Mouse (Mus musculus) kidney, postnatal 0 days (tissue): ENCODE measurements around the gene Prrc2b. TPM values are rescaled to one million over a fixed set of nuclear protein-coding genes. Genes with fewer than 3 reads are reported as not detected.

ENCODE experiments used
- ATAC-seq: fragments of 200-750 bp; cut with Nextera tagmentation; replicated peaks from 2 replicates; pipeline ENCODE4 v1.8.0; 2017; ENCODE audit warnings: low read depth, moderate number of reproducible peaks, moderate TSS enrichment, moderate library complexity; ENCODE audit not compliant: low FRiP score
- DNase-seq: peaks from one replicate; pipeline ENCODE4 v3.0.0-alpha.2; 2016; ENCODE audit warnings: low spot score
- H3K27ac ChIP-seq: fragments of 300-500 bp; sonication (generic); 2 replicates; pipeline ENCODE4 v1.5.1; 2014; ENCODE audit warnings: mild to moderate bottlenecking
- H3K27me3 ChIP-seq: fragments of 300-500 bp; sonication (generic); 2 replicates; pipeline ENCODE4 v1.6.1; 2014; ENCODE audit warnings: low read length, mixed read lengths; ENCODE audit not compliant: insufficient read depth
- H3K36me3 ChIP-seq: fragments of 300-500 bp; sonication (generic); 2 replicates; pipeline ENCODE4 v1.6.1; 2014; ENCODE audit warnings: low read length, mixed read lengths; ENCODE audit not compliant: insufficient read depth
- H3K4me1 ChIP-seq: fragments of 300-500 bp; sonication (generic); replicated peaks from 2 replicates; pipeline ENCODE4 v1.6.1; 2014; ENCODE audit warnings: antibody characterized with exemption, low read length, mixed read lengths; ENCODE audit not compliant: insufficient read depth
- H3K4me2 ChIP-seq: fragments of 300-500 bp; sonication (generic); 2 replicates; pipeline ENCODE4 v1.6.1; 2014; ENCODE audit warnings: mild to moderate bottlenecking, low read length, moderate library complexity, mixed read lengths
- H3K4me3 ChIP-seq: fragments of 300-500 bp; sonication (generic); replicated peaks from 2 replicates; pipeline ENCODE4 v1.5.1; 2014; ENCODE audit warnings: low read depth, low read length
- H3K9ac ChIP-seq: fragments of 300-500 bp; sonication (generic); 2 replicates; pipeline ENCODE4 v1.6.1; 2014; ENCODE audit warnings: low read depth, low read length
- H3K9me3 ChIP-seq: fragments of 300-500 bp; sonication (generic); replicated peaks from 2 replicates; pipeline ENCODE4 v1.6.1; 2016; ENCODE audit warnings: low read length, inconsistent platforms, mixed read lengths
- CTCF ChIP-seq: IDR thresholded peaks from 2 replicates; pipeline ENCODE4 v1.5.1; 2016; ENCODE audit warnings: antibody characterized with exemption, low read depth, mild to moderate bottlenecking, moderate library complexity
- WGBS: fragments of 180-500 bp; shearing (Covaris S2); extraction: QIAGEN DNeasy Blood & Tissue Kit; methylation state at CpG from one replicate; pipeline ENCODE4 v1.1.7; 2014; 5-methylcytosine and 5-hydroxymethylcytosine counted together
- polyA plus RNA-seq: library from polyadenylated mRNA; unstranded; fragments of >200 nt; fragmentation: Nextera tagmentation; extraction: Ambion mirVana; gene quantifications from 2 replicates; pipeline ENCODE4 v1.2.1, GENCODE M21; 2015

The Prrc2b gene
- polyA plus RNA-seq, 1 experiment from 2014 or later: 31.4 TPM

- H3K4me3 ChIP-seq: peak overlapping the region; percentile 63
- peaks cover 3% of the 10 kb centered on the region; the same call in 1 of the 2 replicates for H3K4me1 ChIP-seq
- peaks cover 23% of the 10 kb centered on the region for H3K36me3 ChIP-seq
- peak overlapping the region; percentile 62 for H3K4me2 ChIP-seq
- H3K27ac ChIP-seq: peak overlapping the region; percentile 68; the same call in 1 of the 2 replicates
- DNase-seq (peak; percentile 10), ATAC-seq (peak; percentile 29; the same call in 1 of the 2 replicates)
- no peak for TF ChIP-seq CTCF
- H3K9me3 ChIP-seq: no peaks in the 10 kb centered on the region
- H3K27me3 ChIP-seq: no peaks in the 10 kb centered on the region
- WGBS: 46% methylated on average over 6 of the region's 6 CpGs
- peak overlapping the region; percentile 68 for H3K9ac ChIP-seq
Observed at GRCm38 (mm10) chr2:32258887-32259533, 108.1 kb downstream of the Prrc2b start.

GRCm38 (mm10) chr2:32259657-32260417 lies 109.0 kb downstream of the Prrc2b start, which contains the start of gene Uck1:
Gene Uck1 (minus strand): TSS chr2:32260159.
- TF ChIP-seq CTCF: no peak
- Histone ChIP-seq H3K4me2 (peak within 1 kb of the TSS; percentile 62), H3K36me3 (peaks cover 15% of the 10 kb centered on the region), H3K27ac (peak within 1 kb of the TSS; percentile 68), H3K9ac (peak within 1 kb of the TSS; percentile 68), H3K9me3 (no peaks in the 10 kb centered on the region), H3K4me3 (peak within 1 kb of the TSS; percentile 63), H3K27me3 (no peaks in the 10 kb centered on the region), H3K4me1 (peaks cover 3% of the 10 kb centered on the region; the same call in 1 of the 2 replicates)
- ATAC-seq: peak; percentile 89
- under 1% methylated on average over 59 of the region's 59 CpGs for WGBS
- DNase-seq: peak; percentile 92

GRCm38 (mm10) chr2:32260635-32261034 lies 109.8 kb downstream of the Prrc2b start:
- no peak overlapping the region for H3K4me2 ChIP-seq
- no peaks in the 10 kb centered on the region for H3K27me3 ChIP-seq

GRCm38 (mm10) chr2:32275823-32276222 lies 124.9 kb downstream of the Prrc2b start:
- H3K4me1 ChIP-seq: no peaks in the 10 kb centered on the region
- 69% methylated on average over 3 of the region's 3 CpGs for WGBS
- no peak for TF ChIP-seq CTCF
- H3K27me3 ChIP-seq: no peaks in the 10 kb centered on the region
- DNase-seq: no peak
- H3K4me3 ChIP-seq: no peak overlapping the region
- no peak overlapping the region for H3K4me2 ChIP-seq
- H3K36me3 ChIP-seq: peaks cover 23% of the 10 kb centered on the region
- H3K9ac ChIP-seq: no peak overlapping the region
- no peak overlapping the region for H3K27ac ChIP-seq
- no peak for ATAC-seq
- H3K9me3 ChIP-seq: no peaks in the 10 kb centered on the region

More at GRCm38 (mm10) chr2:32260635-32261034, 109.8 kb downstream of the Prrc2b start:
- Histone ChIP-seq H3K4me1 (peaks cover 3% of the 10 kb centered on the region; the same call in 1 of the 2 replicates), H3K27ac (no peak overlapping the region), H3K4me3 (no peak overlapping the region), H3K9me3 (no peaks in the 10 kb centered on the region), H3K9ac (no peak overlapping the region), H3K36me3 (peaks cover 15% of the 10 kb centered on the region)
- 43% methylated on average over 4 of the region's 4 CpGs for WGBS
- DNase-seq: peak; percentile 29
- TF ChIP-seq CTCF: peak; percentile 58
- ATAC-seq: no peak

GRCm38 (mm10) chr2:32282289-32282688 lies 131.4 kb downstream of the Prrc2b start:
- Histone ChIP-seq H3K4me2 (no peak overlapping the region), H3K9me3 (no peaks in the 10 kb centered on the region), H3K9ac (no peak overlapping the region), H3K27me3 (no peaks in the 10 kb centered on the region), H3K27ac (no peak overlapping the region), H3K4me3 (no peak overlapping the region), H3K4me1 (peaks cover 8% of the 10 kb centered on the region; the same call in 1 of the 2 replicates), H3K36me3 (peaks cover 35% of the 10 kb centered on the region)
- ATAC-seq (no peak), DNase-seq (no peak)
- WGBS: 88% methylated on average over 2 of the region's 2 CpGs
- TF ChIP-seq CTCF: no peak

GRCm38 (mm10) chr2:32282727-32283126 lies 131.8 kb downstream of the Prrc2b start:
- Histone ChIP-seq H3K27me3 (no peaks in the 10 kb centered on the region), H3K9ac (no peak overlapping the region), H3K4me1 (peaks cover 8% of the 10 kb centered on the region; the same call in 1 of the 2 replicates), H3K4me2 (no peak overlapping the region), H3K27ac (no peak overlapping the region), H3K4me3 (no peak overlapping the region), H3K36me3 (peaks cover 35% of the 10 kb centered on the region), H3K9me3 (no peaks in the 10 kb centered on the region)
- peak; percentile 74 for TF ChIP-seq CTCF
- WGBS: 88% methylated on average over 1 of the region's 1 CpGs
- ATAC-seq (peak; percentile 50; the same call in 1 of the 2 replicates), DNase-seq (peak; percentile 56)
